Comparison of ENCODE assay signal across 25 mouse cellular contexts in the genomic region with DNA sequence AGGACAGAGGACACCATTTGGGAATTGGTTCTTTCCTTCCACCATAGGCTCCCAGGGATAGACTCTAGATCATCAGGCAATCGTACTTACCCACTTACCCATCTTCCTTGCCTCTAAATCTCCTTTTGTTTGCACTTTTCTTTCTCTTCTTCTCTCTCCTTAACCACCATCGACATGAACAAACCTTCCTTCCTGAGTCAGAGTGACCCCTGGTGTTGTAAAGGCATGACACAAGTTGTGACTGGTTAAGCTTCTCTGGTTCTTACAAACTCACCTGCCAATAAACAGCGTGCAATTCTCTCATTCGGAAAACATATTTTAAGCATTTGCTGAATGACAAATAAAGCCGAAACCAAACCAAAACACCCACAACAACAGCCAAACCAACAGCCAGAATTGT.
"Had no signal": no experiment of that assay in that cellular context is flagged by ENCODE, and none has a peak within 500 bp of the region (broad histone marks: within the 10 kb centered on the region; RNA-seq: fewer than 3 reads in every experiment).

No protein-coding gene starts in this region.

- H3K36me3 ChIP-seq: heart, embryonic 10.5 days; heart, embryonic 12.5 days; hindbrain, embryonic 10.5 days; hindbrain, embryonic 12.5 days; hindbrain, embryonic 15.5 days; kidney, embryonic 15.5 days; limb, embryonic 10.5 days; limb, embryonic 12.5 days; liver, embryonic 13.5 days had no signal

- H3K27me3 ChIP-seq: heart, embryonic 12.5 days; hindbrain, embryonic 12.5 days; hindbrain, embryonic 15.5 days; kidney, embryonic 15.5 days; limb, embryonic 12.5 days; liver, embryonic 13.5 days had no signal

- H3K9me3 ChIP-seq: heart, embryonic 10.5 days; heart, embryonic 12.5 days; hindbrain, embryonic 10.5 days; hindbrain, embryonic 12.5 days; hindbrain, embryonic 15.5 days; kidney, embryonic 15.5 days; limb, embryonic 10.5 days; limb, embryonic 12.5 days; liver, embryonic 13.5 days had no signal

- DNase-seq: gastrocnemius, adult 2 months; gastrocnemius, postnatal 10 days; gastrocnemius, postnatal 25 days; heart, adult 18-20 months; heart, postnatal 10 days; heart, postnatal 4 days; kidney, adult 18-20 months; kidney, adult 9 months; kidney, postnatal 10 days; kidney, postnatal 25 days; kidney, postnatal 4 days; liver; liver, embryonic 13.5 days had no signal

- H3K9ac ChIP-seq: heart, embryonic 12.5 days; hindbrain, embryonic 12.5 days; hindbrain, embryonic 15.5 days; kidney, embryonic 15.5 days; limb, embryonic 12.5 days; liver, embryonic 13.5 days had no signal

- ATAC-seq: inflammation-experienced regulatory T-cells, adult 6 months had no signal

- H3K27ac ChIP-seq: gastrocnemius, adult 2 months; heart, embryonic 10.5 days; hindbrain, embryonic 10.5 days; hindbrain, embryonic 12.5 days; hindbrain, embryonic 15.5 days; kidney, embryonic 15.5 days; layer of hippocampus, adult 2 months; left cerebral cortex, adult 2 months; limb, embryonic 12.5 days; liver, embryonic 13.5 days had no signal

- H3K4me1 ChIP-seq: heart, embryonic 10.5 days; heart, embryonic 12.5 days; kidney, embryonic 15.5 days; liver, embryonic 13.5 days had no signal

- H3K4me2 ChIP-seq: heart, embryonic 12.5 days; hindbrain, embryonic 12.5 days; hindbrain, embryonic 15.5 days; kidney, embryonic 15.5 days; limb, embryonic 12.5 days; liver, embryonic 11.5 days; liver, embryonic 13.5 days had no signal

- H3K4me3 ChIP-seq: gastrocnemius, adult 2 months; heart, embryonic 10.5 days; heart, embryonic 12.5 days; hindbrain, embryonic 10.5 days; hindbrain, embryonic 12.5 days; hindbrain, embryonic 15.5 days; kidney, embryonic 15.5 days; layer of hippocampus, adult 2 months; left cerebral cortex, adult 2 months; limb, embryonic 10.5 days; limb, embryonic 12.5 days; liver, embryonic 13.5 days had no signal
